Mouse (Mus musculus) megakaryocyte, adult 5-6 weeks (primary cell): Measurements from ENCODE around the gene Gm43638. TPM values are rescaled to one million over a fixed set of nuclear protein-coding genes. Genes with fewer than 3 reads are reported as not detected.
"Not testable (repeated sequence)": the region's sequence is repeated elsewhere in the genome, so short reads cannot be mapped to it uniquely, and the experiment has no call there.

ENCODE experiments used
- ATAC-seq: 2 replicates; pipeline ENCODE4 v1.8.0; 2016; ENCODE audit warnings: mild to moderate bottlenecking, inconsistent platforms; ENCODE audit not compliant: poor library complexity, severe bottlenecking
- total RNA-seq, 2 experiments: library from RNA; stranded (forward) in 1 of 2; stranded (reverse) in 1 of 2; fragments of 153-499, 151-499 nt in 1 of 2; fragments of 221-1000, 200-1000 nt in 1 of 2; gene quantifications; 2 replicates each; pipeline versions ENCODE4 v1.2.3 to v1.2.4; 2015 to 2017

Gm43638 gene
- not detected in 2 replicates for total RNA-seq (2015)
- not detected in 2 replicates for total RNA-seq (2017)

DNA sequence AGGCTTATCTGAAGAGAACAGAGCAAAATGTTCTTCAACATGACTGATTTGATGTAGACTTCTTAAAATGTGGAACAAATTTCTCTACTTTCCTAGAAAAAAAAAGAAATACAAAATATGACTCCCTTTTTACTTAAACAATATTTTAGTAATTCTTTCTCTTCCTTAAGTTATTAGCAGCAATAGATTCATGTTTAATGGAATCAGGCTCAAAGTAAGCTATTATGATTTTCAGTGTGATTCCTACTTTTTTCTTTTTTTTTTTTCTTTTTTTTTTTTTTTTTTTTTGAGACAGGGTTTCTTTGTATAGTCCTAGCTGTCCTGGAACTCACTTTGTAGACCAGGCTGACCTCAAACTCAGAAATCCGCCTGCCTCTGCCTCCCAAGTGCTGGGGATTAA is at the start of gene Gm43638:
TSS of gene Gm43638 (minus strand) at position 101 of the 400 bp plus-strand sequence.
- not testable (repeated sequence) for ATAC-seq

DNA sequence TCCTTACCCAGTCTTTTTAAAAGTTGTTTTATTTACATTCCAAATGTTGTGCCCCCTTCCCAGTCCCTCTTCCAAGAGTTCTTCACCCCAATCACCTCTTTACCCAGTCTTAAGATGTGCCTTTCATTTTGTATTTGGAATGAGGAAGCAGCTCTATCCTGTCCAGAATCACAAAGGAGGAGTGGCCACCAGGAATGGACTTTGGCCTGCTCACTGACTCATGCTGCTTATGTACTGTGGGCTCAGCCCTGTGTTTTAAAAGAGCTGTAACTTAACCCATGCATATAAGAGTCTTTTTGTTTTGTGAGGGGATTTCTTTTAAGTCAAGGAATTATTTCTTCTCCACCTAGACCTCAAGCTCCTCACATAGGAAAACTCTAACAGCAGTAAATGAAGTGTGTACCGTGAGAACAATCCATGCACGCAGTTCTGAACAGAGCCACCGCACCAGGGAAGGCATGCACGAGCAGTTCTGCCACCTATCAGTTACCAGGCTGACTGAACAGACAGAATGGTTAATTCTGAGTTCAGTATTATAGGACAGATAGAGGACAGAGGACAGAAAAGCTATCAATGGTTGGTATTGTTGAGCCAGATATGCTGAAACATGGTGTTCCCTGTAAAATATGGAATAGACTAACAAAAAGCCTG is 49.5 kb upstream of the Gm43638 start:
- no peak for ATAC-seq

DNA sequence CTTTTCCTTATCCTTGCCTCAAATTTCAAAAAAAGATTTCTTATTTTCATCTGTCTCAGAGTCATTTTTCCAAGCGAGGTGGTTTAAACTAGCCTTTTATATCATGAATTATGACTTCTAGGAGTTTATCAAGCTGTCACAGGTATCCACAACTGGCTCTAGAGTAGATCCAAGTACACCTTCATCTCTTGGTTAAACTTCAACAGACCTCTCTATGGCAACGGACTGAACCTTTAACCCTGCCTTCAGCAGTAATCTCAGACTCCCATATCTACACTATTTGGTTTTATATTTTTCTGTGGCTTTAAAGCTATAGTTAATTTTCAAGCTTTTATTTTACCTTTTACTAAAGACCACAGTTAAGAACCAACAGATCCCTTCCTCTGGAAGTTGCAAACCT is 45.7 kb upstream of the Gm43638 start:
- no peak for ATAC-seq

DNA sequence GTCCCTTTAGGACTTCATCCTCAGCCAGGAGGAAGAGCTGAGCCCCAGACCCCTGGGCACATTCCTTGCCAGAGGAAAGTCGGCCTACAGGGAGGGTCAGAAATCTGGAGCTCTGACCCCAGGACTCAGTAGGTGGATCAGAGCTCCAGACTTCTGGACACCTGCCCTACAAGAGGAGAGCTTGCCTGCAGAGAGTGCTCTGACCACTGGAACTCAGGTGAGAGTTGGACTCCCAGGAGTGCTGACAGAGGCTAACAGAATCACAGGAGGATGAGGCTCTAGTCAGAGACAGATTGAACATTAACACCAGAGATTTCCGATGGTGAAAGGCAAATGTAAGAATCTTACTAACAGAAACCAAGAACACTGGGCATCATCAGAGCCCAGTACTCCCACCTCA is 37.0 kb upstream of the Gm43638 start:
- not testable (repeated sequence) for ATAC-seq

DNA sequence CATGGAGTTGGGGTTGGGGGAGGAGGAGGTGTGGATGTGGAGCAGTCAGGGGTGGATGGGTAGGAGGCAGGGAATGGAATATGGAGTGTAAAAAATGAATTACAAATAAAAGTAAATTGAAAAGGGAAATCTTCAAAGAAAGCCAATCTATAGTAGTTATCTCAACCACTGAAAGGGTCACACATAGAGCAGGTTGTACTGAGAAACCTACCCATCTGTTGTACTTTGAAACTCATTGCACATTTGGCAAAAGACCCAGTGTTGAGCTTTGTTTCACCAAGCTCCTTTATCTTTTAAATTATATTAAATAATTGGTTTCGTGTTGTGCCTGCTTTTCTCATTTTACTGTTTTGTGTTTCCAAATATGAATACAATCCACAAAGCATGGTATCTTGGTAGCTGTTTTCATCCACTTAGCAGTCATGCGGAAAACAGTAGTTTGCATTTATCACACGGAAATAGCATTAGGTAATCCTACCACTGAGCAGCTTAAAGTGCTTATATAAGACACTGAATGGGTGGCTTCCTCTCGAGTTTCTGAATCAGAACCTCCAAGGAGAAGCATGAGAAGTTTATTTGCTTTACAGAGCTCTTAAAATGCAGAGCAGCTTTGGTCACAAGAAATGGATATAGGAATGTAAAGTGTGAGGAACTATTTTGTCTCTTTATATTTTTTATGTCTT is 19.3 kb upstream of the Gm43638 start:
- no peak for ATAC-seq

DNA sequence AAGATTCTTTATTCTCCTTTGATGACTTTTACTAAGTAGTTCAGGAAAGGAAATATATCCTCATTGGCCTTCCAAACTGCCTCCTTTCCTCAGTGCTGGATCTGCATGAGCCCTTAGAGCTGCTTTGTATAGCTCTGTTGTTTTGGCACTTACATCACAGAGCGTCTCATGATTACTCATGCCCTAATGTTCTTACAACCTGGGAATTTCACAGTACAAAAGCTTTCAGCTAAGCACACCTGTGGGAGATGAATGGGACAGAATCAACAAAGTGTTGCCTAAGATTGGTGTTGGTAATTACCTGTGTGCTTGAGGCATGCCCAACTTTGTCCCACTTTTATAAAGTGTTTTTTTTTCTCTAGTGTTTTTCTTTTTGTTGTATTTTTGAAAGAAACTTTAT is 16.1 kb upstream of the Gm43638 start:
- ATAC-seq, result no peak

DNA sequence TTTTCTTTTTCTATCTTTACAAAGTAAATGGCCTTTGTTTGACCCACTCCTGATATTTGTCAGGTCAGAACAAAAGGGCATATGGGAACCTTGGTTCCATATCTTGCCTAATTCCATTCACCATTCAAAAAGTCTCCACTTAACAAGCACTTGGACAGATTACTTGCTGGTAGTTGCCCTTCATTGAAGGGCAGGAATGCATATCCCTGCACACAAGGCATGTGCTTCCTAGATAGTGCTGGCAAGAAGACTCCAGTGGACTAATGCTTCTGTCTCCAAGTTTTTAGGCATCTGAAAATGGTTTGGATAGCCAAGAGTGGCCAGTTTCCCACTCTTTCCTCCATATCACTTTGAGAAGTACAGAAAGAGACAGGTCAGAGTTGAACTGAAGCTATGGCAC is 12.7 kb upstream of the Gm43638 start:
- ATAC-seq, result no peak

DNA sequence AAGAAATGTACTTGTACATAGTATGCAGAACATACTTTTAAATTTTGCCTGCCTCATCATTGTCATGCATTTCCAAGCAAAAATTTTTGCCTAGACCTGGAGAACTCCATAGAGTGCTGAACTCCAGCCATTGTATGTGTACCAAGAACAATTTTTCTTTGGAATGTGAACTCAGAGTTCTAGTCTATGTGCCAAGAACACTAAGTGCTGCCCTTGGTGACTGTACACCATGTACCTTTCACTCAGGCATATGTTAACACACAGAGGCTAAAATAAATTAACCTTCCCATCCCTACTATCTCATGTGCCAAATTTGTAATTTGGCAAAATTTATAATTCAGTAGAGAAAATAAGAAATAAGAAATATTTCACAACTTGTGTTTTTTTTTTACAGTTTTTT is 12.3 kb upstream of the Gm43638 start:
- no peak for ATAC-seq

DNA sequence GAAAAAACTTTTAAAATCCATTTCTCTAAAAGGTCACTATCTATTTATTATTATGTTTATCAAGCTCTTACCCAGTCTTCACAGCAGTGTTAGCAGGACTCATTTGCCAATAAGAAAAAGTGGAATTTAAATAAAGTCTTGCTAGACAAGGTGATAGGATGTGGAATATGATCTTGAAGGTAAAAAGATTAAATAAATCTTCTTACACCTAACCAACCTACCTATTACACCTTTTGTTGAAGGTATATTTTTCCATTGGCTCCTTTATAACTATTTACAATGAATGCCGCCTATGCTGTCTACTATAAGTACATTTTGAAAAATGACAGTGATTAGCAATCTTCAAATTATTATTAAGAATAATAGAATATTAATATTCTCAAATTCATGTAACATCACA is 4.2 kb upstream of the Gm43638 start, which contains the start of gene Ugt2a1:
TSS of gene Ugt2a1 (minus strand) at position 101 of the 400 bp plus-strand sequence.
- ATAC-seq, result no peak

DNA sequence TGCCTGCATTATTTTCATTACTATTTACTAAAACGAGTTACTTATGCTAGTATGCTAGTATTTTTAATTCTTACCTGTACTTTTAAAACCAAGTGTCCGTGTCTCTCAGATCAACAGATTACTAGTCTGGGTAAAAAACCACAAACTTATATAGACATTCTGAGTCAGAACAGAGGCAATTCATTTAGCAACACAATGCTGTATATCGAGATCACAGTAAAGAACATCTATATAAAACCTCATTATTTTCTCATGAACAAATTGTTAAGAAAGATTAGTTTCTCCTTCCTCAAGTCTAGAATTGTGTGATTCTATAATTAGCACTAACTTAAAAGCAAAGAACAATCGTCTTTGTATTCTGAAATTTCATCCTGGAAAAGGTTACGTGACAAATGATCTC is 4.4 kb downstream of the Gm43638 start, which contains the start of gene Ugt2a2:
TSS of gene Ugt2a2 (minus strand) at position 101 of the 400 bp plus-strand sequence.
- ATAC-seq, result no peak

DNA sequence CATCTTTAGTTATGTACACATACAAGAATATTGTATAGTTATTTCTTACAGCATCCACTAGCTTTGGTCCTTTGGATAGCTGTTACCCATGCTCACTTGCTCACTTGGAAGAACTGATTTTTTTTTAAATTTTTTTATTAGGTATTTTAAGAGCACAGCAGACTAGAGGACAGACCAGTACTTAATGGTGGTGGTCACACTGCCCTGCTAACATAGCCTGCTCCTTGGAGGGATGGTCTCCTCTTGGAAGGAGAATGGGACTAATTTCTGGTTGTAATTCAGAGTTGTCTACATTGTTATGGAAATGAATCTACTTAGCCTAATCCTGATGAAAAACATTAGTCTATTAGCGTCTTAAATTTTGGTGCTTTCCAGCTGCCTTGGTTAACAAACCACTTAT is 27.8 kb downstream of the Gm43638 start:
- ATAC-seq, result no peak

DNA sequence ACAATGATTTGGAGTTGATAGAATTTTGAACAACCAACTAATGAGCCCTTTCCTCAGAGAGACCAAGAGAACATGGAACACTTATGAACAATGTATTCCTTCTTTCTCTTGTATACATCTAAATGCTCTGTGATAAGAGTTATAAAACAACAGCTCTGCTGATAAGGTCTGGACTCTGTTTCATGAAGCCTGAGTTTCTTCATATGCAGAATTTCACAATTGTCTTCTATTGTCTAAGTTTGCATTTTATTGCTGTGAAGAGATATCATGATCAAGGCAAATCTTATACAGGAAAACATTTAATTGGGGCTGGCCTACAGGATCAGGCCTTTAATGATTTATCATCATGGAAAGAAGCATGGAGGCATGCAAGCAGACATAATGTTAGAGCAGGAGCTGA is 28.9 kb downstream of the Gm43638 start:
- ATAC-seq, result no peak

DNA sequence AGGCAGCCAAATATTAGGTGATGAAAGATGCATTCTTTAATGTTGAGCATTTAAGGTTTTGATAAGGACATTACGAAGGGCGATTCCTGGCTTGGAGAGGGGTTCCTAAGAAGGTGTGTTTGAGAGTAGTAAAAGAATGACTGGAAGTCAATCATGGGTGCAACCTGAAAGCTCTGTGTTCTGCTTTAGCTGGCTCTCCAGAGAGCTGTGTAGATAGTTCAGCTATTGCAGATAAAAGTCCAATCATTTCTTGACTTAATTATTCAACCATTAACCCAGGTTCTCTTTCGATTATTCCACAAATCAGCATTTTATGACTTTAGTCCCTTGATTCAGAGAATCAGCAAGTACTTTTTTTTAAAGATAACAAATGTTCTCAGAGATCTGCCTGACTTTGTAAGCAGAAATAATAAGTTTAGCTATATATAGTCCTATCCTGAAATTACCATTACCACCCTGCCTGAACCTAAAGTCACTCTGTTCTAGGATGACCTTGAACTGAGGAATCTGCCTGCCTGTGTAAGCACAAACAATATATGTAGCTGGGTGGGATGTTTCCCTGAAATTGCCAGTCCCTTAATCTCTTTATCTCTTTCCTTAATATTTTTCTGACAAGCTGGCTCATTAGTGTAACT is 30.3 kb downstream of the Gm43638 start:
- ATAC-seq, result no peak

DNA sequence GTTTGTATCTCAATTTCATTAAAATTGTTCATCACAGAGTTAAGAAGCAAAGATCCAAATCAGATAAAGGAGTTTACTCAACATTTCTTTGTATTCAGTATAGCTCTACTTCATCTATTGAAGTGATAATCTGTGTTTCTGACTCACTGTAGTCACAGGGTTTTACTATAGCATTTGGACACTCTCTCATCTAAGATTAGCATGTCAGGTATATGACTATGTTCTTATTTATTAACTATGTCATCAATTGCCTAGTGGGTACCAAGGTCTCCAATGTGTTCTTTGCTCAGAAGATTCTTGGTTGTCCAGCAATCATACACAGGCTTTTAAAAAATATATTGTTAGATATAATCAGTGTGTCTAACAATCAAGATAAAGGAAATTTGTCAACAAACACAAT is 31.1 kb downstream of the Gm43638 start:
- no peak for ATAC-seq

DNA sequence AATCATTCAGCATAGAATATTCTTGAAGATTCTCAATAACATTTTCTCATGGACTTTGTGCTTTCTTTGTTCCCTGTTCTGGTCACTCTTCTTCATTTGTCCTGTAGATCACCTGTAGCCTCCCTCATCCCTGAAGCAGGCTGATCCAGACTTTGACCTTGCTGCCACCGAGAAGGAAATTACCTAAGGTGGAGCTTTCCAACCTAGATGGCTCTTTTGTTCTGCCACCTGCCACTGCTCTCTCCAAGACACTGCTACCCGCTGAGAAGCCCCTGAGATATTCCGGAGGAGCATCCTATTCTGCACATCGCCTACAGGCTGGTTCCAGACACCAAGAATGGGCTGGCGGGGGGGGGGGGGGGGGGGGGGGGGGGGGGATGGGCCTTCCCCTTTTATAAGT is 34.1 kb downstream of the Gm43638 start:
- not testable (repeated sequence) for ATAC-seq

DNA sequence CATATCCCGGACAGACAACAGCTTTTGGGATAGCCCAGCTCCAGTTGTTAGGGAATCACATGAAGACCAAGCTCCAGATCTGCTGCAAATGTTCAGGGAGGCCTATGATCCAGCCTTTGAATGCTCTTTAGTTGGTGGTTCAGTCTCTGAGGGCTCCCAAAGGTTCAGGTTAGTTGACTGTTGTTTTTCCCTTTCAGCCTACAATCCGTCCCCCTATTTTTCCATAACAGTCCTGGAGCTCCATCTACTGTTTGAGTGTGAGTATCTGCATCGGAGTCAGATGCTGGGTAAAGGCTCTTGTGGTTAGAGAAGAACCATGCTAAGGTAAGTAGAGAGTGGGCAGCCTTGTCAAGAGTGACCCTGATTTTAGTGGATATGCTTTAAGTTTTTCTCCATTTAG is 50.3 kb downstream of the Gm43638 start:
- no peak for ATAC-seq

DNA sequence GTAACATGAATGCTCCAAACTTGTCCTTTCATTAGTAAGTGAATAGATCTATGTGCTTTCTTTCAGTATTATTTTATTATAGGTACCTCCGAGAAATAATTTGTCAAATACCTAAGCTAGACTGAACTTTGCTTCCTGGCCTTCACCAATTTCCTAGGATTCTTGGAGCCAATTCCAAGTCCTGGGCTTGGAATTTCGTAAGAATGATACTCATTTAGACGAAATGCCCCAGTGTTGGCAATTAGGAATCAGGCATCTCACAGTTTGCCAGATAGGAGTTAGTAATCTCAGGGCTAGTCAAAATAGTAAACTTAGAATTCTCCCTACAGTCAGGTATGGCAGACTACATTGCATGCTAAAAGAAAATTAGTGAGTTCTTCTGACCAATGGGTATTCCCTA is 60.9 kb downstream of the Gm43638 start:
- ATAC-seq, result no peak

DNA sequence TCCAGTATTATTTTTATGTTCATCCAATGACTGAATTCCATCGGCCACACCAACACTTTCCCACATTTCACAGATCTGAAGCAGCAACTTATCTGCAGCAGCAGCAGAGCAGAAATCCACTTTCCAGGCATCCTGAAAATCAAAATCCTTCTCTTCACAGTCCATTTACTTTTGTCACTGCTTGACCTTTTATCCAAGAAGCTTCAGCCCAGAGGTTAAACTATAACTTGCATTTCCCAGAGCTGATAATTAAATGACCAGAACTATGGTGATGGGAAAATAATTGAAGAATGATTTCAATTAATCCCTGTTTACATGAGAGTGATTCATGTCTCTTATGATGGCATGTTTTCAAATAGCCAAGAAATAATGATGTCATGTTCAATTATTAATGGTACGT is 62.6 kb downstream of the Gm43638 start, which contains the start of gene Ugt2b38:
TSS of gene Ugt2b38 (minus strand) at position 163 of the 400 bp plus-strand sequence.
- not testable (repeated sequence) for ATAC-seq
